Mouse (Mus musculus): Measurements from ENCODE around the gene 2310061I04Rik. TPM values are rescaled to one million over a fixed set of nuclear protein-coding genes. Genes with fewer than 3 reads are reported as not detected.

The 2310061I04Rik gene
- total RNA-seq, 4 experiments from 2014 or later: 85.5 to 115 (median 106) TPM

Small RNA genes within 50 kb of the gene (microRNA-seq; reads per million reads assigned to microRNA genes)
- gene Gm28033 (not detected), gene Mir1894 (not detected)

Other genes starting within 250 kb of the 2310061I04Rik start
- gene Vars2, start 229.8 kb downstream of the 2310061I04Rik start, total RNA-seq (2022): 10 to 100 TPM; 30.4 to 34.9 (median 31.8) TPM
- 10 to 100 TPM; 18.4 to 22.2 (median 21.2) TPM for gene Gtf2h4, start 223.7 kb downstream of the 2310061I04Rik start, total RNA-seq (2022)
- gene Ddr1, start 192.8 kb downstream of the 2310061I04Rik start, total RNA-seq (2022): 10 to 100 TPM; 23.8 to 30.0 (median 29.5) TPM
- 10 to 100 TPM; 31.3 to 64.3 (median 38.9) TPM for gene Ier3, start 75.7 kb downstream of the 2310061I04Rik start, total RNA-seq (2022)
- gene Flot1, start 74.2 kb downstream of the 2310061I04Rik start, total RNA-seq (2022): 100 to 1,000 TPM; 154 to 174 (median 157) TPM
- gene Tubb5, start 59.1 kb downstream of the 2310061I04Rik start, total RNA-seq (2022): 10 to 100 TPM; 65.2 to 94.6 (median 72.1) TPM
- 10 to 100 TPM; 11.5 to 12.8 (median 12.0) TPM for gene Mdc1, start 55.9 kb downstream of the 2310061I04Rik start, total RNA-seq (2022)
- gene Nrm, start 36.1 kb downstream of the 2310061I04Rik start, total RNA-seq (2022): 1 to 10 TPM; 1.7 to 2.9 (median 1.8) TPM
- 10 to 100 TPM; 10.5 to 13.5 (median 11.8) TPM for gene Ppp1r18, start 31.8 kb downstream of the 2310061I04Rik start, total RNA-seq (2022)
- 10 to 100 TPM; 18.7 to 20.8 (median 20.1) TPM for gene Dhx16, start 17.6 kb downstream of the 2310061I04Rik start, total RNA-seq (2022)
- 1 to 10 TPM; 6.6 to 9.3 (median 8.3) TPM for gene Atat1, start 12.6 kb upstream of the 2310061I04Rik start, total RNA-seq (2022)
- 10 to 100 TPM; 56.1 to 73.8 (median 57.0) TPM for gene Mrps18b, start 19.0 kb upstream of the 2310061I04Rik start, total RNA-seq (2022)
- 10 to 100 TPM; 22.7 to 42.3 (median 25.8) TPM for gene Ppp1r10, start 19.0 kb upstream of the 2310061I04Rik start, total RNA-seq (2022)
- 10 to 100 TPM; 70.8 to 76.2 (median 72.2) TPM for gene Abcf1, start 72.3 kb upstream of the 2310061I04Rik start, total RNA-seq (2022)
- 10 to 100 TPM; 32.1 to 41.0 (median 35.1) TPM for gene Gnl1, start 82.4 kb upstream of the 2310061I04Rik start, total RNA-seq (2022)
- 1 to 10 TPM; 2.0 to 4.0 (median 2.9) TPM for gene Prr3, start 82.8 kb upstream of the 2310061I04Rik start, total RNA-seq (2022)
- gene H2-T24, start 123.1 kb upstream of the 2310061I04Rik start, total RNA-seq (2022): 1 to 10 TPM; 6.1 to 7.4 (median 7.1) TPM
- gene H2-T23, start 135.4 kb upstream of the 2310061I04Rik start, total RNA-seq (2022): 10 to 100 TPM; 26.8 to 28.5 (median 27.9) TPM
- 10 to 100 TPM; 10.4 to 14.0 (median 13.0) TPM for gene H2-T22, start 145.3 kb upstream of the 2310061I04Rik start, total RNA-seq (2022)
- not detected for gene Gm6034, start 145.5 kb upstream of the 2310061I04Rik start, total RNA-seq (2022)
- 1 to 10 TPM; 4.0 to 5.5 (median 4.9) TPM for gene Gm11127, start 160.9 kb upstream of the 2310061I04Rik start, total RNA-seq (2022)
- under 1 TPM in 3 of 4 experiments, not detected in 1; 0.19 to 0.26 (median 0.25) TPM for gene Gm19684, start 224.2 kb upstream of the 2310061I04Rik start, total RNA-seq (2022)
- under 1 TPM in 2 of 4 experiments, not detected in 2; 0.34 to 0.38 TPM for gene Gm7030, start 232.0 kb upstream of the 2310061I04Rik start, total RNA-seq (2022)